Mouse (Mus musculus) heart, embryonic 10.5 days (tissue): Measurements from ENCODE around the gene Scgb2b15. TPM values are rescaled to one million over a fixed set of nuclear protein-coding genes. Genes with fewer than 3 reads are reported as not detected.
"Not testable (repeated sequence)": the region's sequence is repeated elsewhere in the genome, so short reads cannot be mapped to it uniquely, and the experiment has no call there.

Experiments
- DNase-seq: peaks from one replicate; pipeline ENCODE4 v3.0.0-alpha.2; 2017; ENCODE audit warnings: low spot score
- H3K27ac ChIP-seq: fragments of 300-500 bp; sonication (generic); 2 replicates; pipeline ENCODE4 v1.5.1; 2016; ENCODE audit warnings: mild to moderate bottlenecking
- H3K27me3 ChIP-seq: fragments of 300-500 bp; sonication (generic); 2 replicates; pipeline ENCODE4 v1.6.1; 2016; ENCODE audit warnings: mild to moderate bottlenecking; ENCODE audit not compliant: poor library complexity, insufficient read depth, severe bottlenecking
- H3K36me3 ChIP-seq: fragments of 300-500 bp; sonication (generic); 2 replicates; pipeline ENCODE4 v1.6.1; 2016; ENCODE audit warnings: mild to moderate bottlenecking, moderate library complexity
- H3K4me1 ChIP-seq: fragments of 300-500 bp; sonication (generic); 2 replicates; pipeline ENCODE4 v1.6.1; 2016; ENCODE audit warnings: mild to moderate bottlenecking
- H3K4me3 ChIP-seq: fragments of 300-500 bp; sonication (generic); 2 replicates; pipeline ENCODE4 v1.5.1; 2016; ENCODE audit warnings: mild to moderate bottlenecking, moderate library complexity
- H3K9me3 ChIP-seq: fragments of 300-500 bp; sonication (generic); 2 replicates; pipeline ENCODE4 v1.6.1; 2016; ENCODE audit warnings: mild to moderate bottlenecking, moderate library complexity
- polyA plus RNA-seq: library from polyadenylated mRNA; unstranded; fragments of >200 nt; fragmentation: Nextera tagmentation; extraction: Ambion mirVana; gene quantifications from 2 replicates; pipeline ENCODE4 v1.2.1, GENCODE M21; 2016

The Scgb2b15 gene
- polyA plus RNA-seq, result not detected in 2 replicates

- not testable (repeated sequence) for H3K27me3 ChIP-seq, H3K27ac ChIP-seq, H3K9me3 ChIP-seq, DNase-seq, H3K4me1 ChIP-seq, H3K4me3 ChIP-seq, H3K36me3 ChIP-seq
Measured at GRCm38 (mm10) chr7:32829562-32829961, at the start of gene Scgb2b15. Gene Scgb2b15 (minus strand): TSS chr7:32829662.

- not testable (repeated sequence) for DNase-seq, H3K27me3 ChIP-seq, H3K36me3 ChIP-seq, H3K27ac ChIP-seq, H3K4me1 ChIP-seq, H3K4me3 ChIP-seq, H3K9me3 ChIP-seq
Measured at GRCm38 (mm10) chr7:32836254-32836653, 6.8 kb upstream of the Scgb2b15 start, which contains the start of gene Scgb1b15. Gene Scgb1b15 (plus strand): TSS chr7:32836554.

Other genes starting within 250 kb of the Scgb2b15 start
- not detected in 2 replicates for gene Scgb1b15, start 6.9 kb upstream of the Scgb2b15 start, polyA plus RNA-seq
- gene Scgb2b17, start 226.9 kb upstream of the Scgb2b15 start, polyA plus RNA-seq, result not detected in 2 replicates
- not detected in 2 replicates for gene Scgb1b17, start 233.8 kb upstream of the Scgb2b15 start, polyA plus RNA-seq